ENCODE assay signal across 8 mouse cellular contexts in the genomic region with DNA sequence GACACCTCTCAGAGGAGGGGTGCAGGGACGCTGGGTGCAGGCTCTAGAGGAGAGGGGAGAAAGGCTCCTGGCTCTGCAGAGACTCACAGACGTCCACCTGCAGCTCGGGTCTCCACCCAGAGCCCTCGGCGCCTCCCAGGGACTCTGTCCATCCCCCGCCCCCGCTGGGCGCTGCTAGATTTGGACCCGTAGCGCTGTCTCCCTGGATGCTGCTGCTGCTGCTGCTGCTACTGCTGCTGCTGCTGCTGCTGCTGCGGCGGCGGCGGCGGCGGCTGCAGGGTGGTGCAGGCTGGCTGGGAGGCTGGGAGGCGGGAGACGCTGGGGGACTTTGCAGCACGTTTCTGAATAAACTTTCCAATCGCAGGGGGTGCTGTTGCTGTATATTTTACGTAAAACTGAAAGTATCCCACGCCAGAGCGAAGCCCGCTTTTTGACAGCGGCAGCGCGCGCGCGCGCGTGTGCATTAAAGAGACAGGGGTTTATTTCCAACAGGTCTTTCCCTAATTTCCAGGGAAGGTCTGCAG. TPM values are rescaled to one million over a fixed set of nuclear protein-coding genes. Genes with fewer than 3 reads are reported as not detected.
DNase-seq lines count a peak whose midpoint lies in the region; ATAC-seq and TF ChIP-seq lines count a peak whose summit lies in the region.

No protein-coding gene starts in this region.

- 0 out of 2 replicates have a peak, but pooled peaks have one; percentile 0 for ATAC-seq in embryonic facial prominence, embryonic 11.5 days (replicated peaks; ENCODE audit: insufficient number of reproducible peaks, low FRiP score, low TSS enrichment, low read depth)
- no peak for ATAC-seq in heart, embryonic 11.5 days (replicated peaks; ENCODE audit: insufficient number of reproducible peaks, low FRiP score, low TSS enrichment)
- peak; percentile 30 for ATAC-seq in liver, embryonic 14.5 days (ENCODE audit: insufficient read depth)
- ATAC-seq in stomach, embryonic 15.5 days (ENCODE audit: insufficient read depth, low FRiP score, low read depth): peak; percentile 24

- H3K9me3 ChIP-seq in embryonic facial prominence, embryonic 11.5 days (replicated peaks; ENCODE audit: control insufficient read depth, low read length): no peaks in the 10 kb centered on the region
- H3K9me3 ChIP-seq in heart, embryonic 11.5 days (replicated peaks; ENCODE audit: control insufficient read depth, low read length): no peaks in the 10 kb centered on the region
- H3K9me3 ChIP-seq in liver, embryonic 14.5 days (ENCODE audit: control insufficient read depth, low read length): no peaks in the 10 kb centered on the region
- H3K9me3 ChIP-seq in stomach, embryonic 15.5 days: no peaks in the 10 kb centered on the region

- H3K9ac ChIP-seq in embryonic facial prominence, embryonic 11.5 days (replicated peaks; ENCODE audit: low read length): peak overlapping the region; percentile 99
- H3K9ac ChIP-seq in heart, embryonic 11.5 days (ENCODE audit: low read depth, low read length): peak overlapping the region; percentile 72
- peak overlapping the region; percentile 70 for H3K9ac ChIP-seq in liver, embryonic 14.5 days (replicated peaks)
- H3K9ac ChIP-seq in stomach, embryonic 15.5 days: peak overlapping the region; percentile 67; the same call in 1 of the 2 replicates

- H3K4me1 ChIP-seq in embryonic facial prominence, embryonic 11.5 days (ENCODE audit: control insufficient read depth, insufficient read depth, low read length): peaks cover 4% of the 10 kb centered on the region
- peaks cover 11% of the 10 kb centered on the region; the same call in 1 of the 2 replicates for H3K4me1 ChIP-seq in heart, embryonic 11.5 days (ENCODE audit: control insufficient read depth, insufficient read depth, low read length)
- H3K4me1 ChIP-seq in liver, embryonic 14.5 days (replicated peaks; ENCODE audit: control insufficient read depth in 2 of 2, insufficient read depth in 2 of 2, low read length in 1 of 2): peaks cover 4 to 8% of the 10 kb centered on the region in 2 experiments; a peak in 2 of 4 replicates
- peaks cover 10% of the 10 kb centered on the region; the same call in 1 of the 2 replicates for H3K4me1 ChIP-seq in stomach, embryonic 15.5 days

- peak; percentile 90 for DNase-seq in heart, adult 11 months
- DNase-seq in heart, adult 8-10 months (ENCODE audit: low spot score): no peak
- DNase-seq in embryonic facial prominence, embryonic 11.5 days (ENCODE audit: low spot score): peak; percentile 90
- DNase-seq in kidney, postnatal 10 days: peak; percentile 73
- peak in 2 of 3 experiments; percentile 72 to 78 for DNase-seq in liver, embryonic 14.5 days (ENCODE audit: low read depth in 3 of 3, low spot score in 3 of 3)
- DNase-seq in natural killer cell, adult 2 months (ENCODE audit: low spot score in 2 of 2): peak; percentile 42 to 81

- TF ChIP-seq EP300 in liver, embryonic 14.5 days (IDR thresholded peaks at IDR 0.05; ENCODE audit: low read depth): no peak

- H3K4me3 ChIP-seq in embryonic facial prominence, embryonic 11.5 days (ENCODE audit: low read depth, low read length): peak overlapping the region; percentile 92
- peak overlapping the region; percentile 74 for H3K4me3 ChIP-seq in heart, embryonic 11.5 days (ENCODE audit: low read depth, low read length)
- peak overlapping the region; percentile 68 to 83 for H3K4me3 ChIP-seq in liver, embryonic 14.5 days (ENCODE audit: insufficient read depth in 1 of 2, low read depth in 2 of 2, low read length in 2 of 2)
- H3K4me3 ChIP-seq in stomach, embryonic 15.5 days (replicated peaks): peak overlapping the region; percentile 68

- H3K4me2 ChIP-seq in embryonic facial prominence, embryonic 11.5 days (ENCODE audit: low read depth, low read length): peak overlapping the region; percentile 97
- peak overlapping the region; percentile 100 for H3K4me2 ChIP-seq in heart, embryonic 11.5 days
- peak overlapping the region; percentile 91 for H3K4me2 ChIP-seq in liver, embryonic 14.5 days (ENCODE audit: low read depth)
- peak overlapping the region; percentile 98 for H3K4me2 ChIP-seq in stomach, embryonic 15.5 days

- peaks cover 6% of the 10 kb centered on the region for H3K27me3 ChIP-seq in embryonic facial prominence, embryonic 11.5 days (ENCODE audit: control insufficient read depth, insufficient read depth, low read length)
- peaks cover 23% of the 10 kb centered on the region for H3K27me3 ChIP-seq in heart, embryonic 11.5 days (ENCODE audit: control insufficient read depth, insufficient read depth, low read length)
- H3K27me3 ChIP-seq in liver, embryonic 14.5 days (ENCODE audit: control insufficient read depth, insufficient read depth, low read length): peaks cover 14% of the 10 kb centered on the region
- H3K27me3 ChIP-seq in stomach, embryonic 15.5 days (replicated peaks): no peaks in the 10 kb centered on the region

- under 1% methylated on average over 32 of the region's 32 CpGs for WGBS in embryonic facial prominence, embryonic 11.5 days
- under 1% methylated on average over 32 of the region's 32 CpGs for WGBS in heart, embryonic 11.5 days (ENCODE audit: insufficient replicate concordance)
- under 1% methylated on average over 32 of the region's 32 CpGs for WGBS in liver, embryonic 14.5 days (ENCODE audit: insufficient replicate concordance)
- WGBS in stomach, embryonic 15.5 days: under 1% methylated on average over 32 of the region's 32 CpGs

- H3K36me3 ChIP-seq in embryonic facial prominence, embryonic 11.5 days (replicated peaks; ENCODE audit: control insufficient read depth, insufficient read depth, low read depth, low read length): no peaks in the 10 kb centered on the region
- H3K36me3 ChIP-seq in heart, embryonic 11.5 days (ENCODE audit: control insufficient read depth, insufficient read depth, low read length): no peaks in the 10 kb centered on the region
- no peaks in the 10 kb centered on the region for H3K36me3 ChIP-seq in liver, embryonic 14.5 days (replicated peaks; ENCODE audit: control insufficient read depth, insufficient read depth, low read depth)
- no peaks in the 10 kb centered on the region for H3K36me3 ChIP-seq in stomach, embryonic 15.5 days

- peak; percentile 50 for TF ChIP-seq CTCF in liver, embryonic 14.5 days (IDR thresholded peaks at IDR 0.05; ENCODE audit: low read depth)

- peak overlapping the region; percentile 96 for H3K27ac ChIP-seq in embryonic facial prominence, embryonic 11.5 days (replicated peaks; ENCODE audit: low read depth, low read length)
- H3K27ac ChIP-seq in heart, embryonic 11.5 days (ENCODE audit: low read depth, low read length): peak overlapping the region; percentile 90
- peak overlapping the region; percentile 73 for H3K27ac ChIP-seq in liver, embryonic 14.5 days
- H3K27ac ChIP-seq in stomach, embryonic 15.5 days: peak overlapping the region; percentile 96

RNA-seq across cellular contexts. Expression of gene A830031A19Rik, which starts 1.3 kb away (rescaled TPM):
- total RNA-seq in heart, adult 8-10 months (2022): not detected
- not detected in 2 replicates for polyA plus RNA-seq in embryonic facial prominence, embryonic 11.5 days (2014; fragmentation: Nextera tagmentation; extraction: Ambion mirVana)
- polyA plus RNA-seq in heart, embryonic 11.5 days (2014; fragmentation: Nextera tagmentation; extraction: Ambion mirVana): not detected in 2 replicates
- not detected in 2 replicates for polyA plus RNA-seq in liver, embryonic 14.5 days (2012; rRNA removed)
- polyA plus RNA-seq in liver, embryonic 14.5 days (2014; fragmentation: Nextera tagmentation; extraction: Ambion mirVana): not detected in 2 replicates
- not detected in 2 replicates for polyA plus RNA-seq in stomach, embryonic 15.5 days (2015; fragmentation: Nextera tagmentation; extraction: Ambion mirVana)

RNA-seq across cellular contexts. Expression of gene Bcl11a, which starts 1.7 kb away (rescaled TPM):
- total RNA-seq in heart, adult 8-10 months (2022): 1 to 10 TPM; 2.6 to 4.0 (median 2.9) TPM
- polyA plus RNA-seq in embryonic facial prominence, embryonic 11.5 days (2014; fragmentation: Nextera tagmentation; extraction: Ambion mirVana): 66.1 and 71.9 TPM in 2 replicates
- 19.1 and 21.7 TPM in 2 replicates for polyA plus RNA-seq in heart, embryonic 11.5 days (2014; fragmentation: Nextera tagmentation; extraction: Ambion mirVana)
- polyA plus RNA-seq in liver, embryonic 14.5 days (2012; rRNA removed): 10.9 and 13.0 TPM in 2 replicates
- 29.4 and 33.0 TPM in 2 replicates for polyA plus RNA-seq in liver, embryonic 14.5 days (2014; fragmentation: Nextera tagmentation; extraction: Ambion mirVana)
- polyA plus RNA-seq in stomach, embryonic 15.5 days (2015; fragmentation: Nextera tagmentation; extraction: Ambion mirVana): 24.5 and 25.1 TPM in 2 replicates
